Mouse (Mus musculus): ENCODE measurements around the gene Pth1r. TPM values are rescaled to one million over a fixed set of nuclear protein-coding genes. Genes with fewer than 3 reads are reported as not detected.

Pth1r gene
- polyA plus RNA-seq, 1 experiment, result 4.6 TPM

- Histone ChIP-seq H3K27ac (ENCODE audit: insufficient read depth, low read length) (no peak overlapping the region), H3K9ac (ENCODE audit: low read depth, poor library complexity, severe bottlenecking) (no peak overlapping the region), H3K27me3 (ENCODE audit: control insufficient read depth, insufficient read depth, low read length, poor library complexity, severe bottlenecking) (no peaks in the 10 kb centered on the region), H3K36me3 (ENCODE audit: control insufficient read depth, insufficient read depth, low read length, poor library complexity, severe bottlenecking) (no peaks in the 10 kb centered on the region), H3K9me3 (replicated peaks; ENCODE audit: control insufficient read depth, insufficient read depth, low read length, poor library complexity, severe bottlenecking) (no peaks in the 10 kb centered on the region), H3K4me3 (ENCODE audit: low read depth, low read length) (no peak overlapping the region), H3K4me1 (ENCODE audit: control insufficient read depth, insufficient read depth, low read length) (no peaks in the 10 kb centered on the region)
- TF ChIP-seq POLR2A (IDR thresholded peaks at IDR 0.05; ENCODE audit: insufficient read depth, low read length) (no peak), CTCF (IDR thresholded peaks at IDR 0.05; ENCODE audit: low read depth, low read length) (no peak), EP300 (IDR thresholded peaks at IDR 0.05; ENCODE audit: insufficient read depth, low read depth, low read length) (no peak)
Observed at GRCm38 (mm10) chr9:110702848-110703247, 44.1 kb downstream of the Pth1r start.

- Histone ChIP-seq H3K27ac (ENCODE audit: insufficient read depth, low read length) (no peak overlapping the region), H3K4me1 (ENCODE audit: control insufficient read depth, insufficient read depth, low read length) (no peaks in the 10 kb centered on the region), H3K9ac (ENCODE audit: low read depth, poor library complexity, severe bottlenecking) (no peak overlapping the region), H3K4me3 (ENCODE audit: low read depth, low read length) (no peak overlapping the region), H3K27me3 (ENCODE audit: control insufficient read depth, insufficient read depth, low read length, poor library complexity, severe bottlenecking) (no peaks in the 10 kb centered on the region), H3K36me3 (ENCODE audit: control insufficient read depth, insufficient read depth, low read length, poor library complexity, severe bottlenecking) (no peaks in the 10 kb centered on the region), H3K9me3 (replicated peaks; ENCODE audit: control insufficient read depth, insufficient read depth, low read length, poor library complexity, severe bottlenecking) (no peaks in the 10 kb centered on the region)
- TF ChIP-seq CTCF (IDR thresholded peaks at IDR 0.05; ENCODE audit: low read depth, low read length), result no peak
- TF ChIP-seq POLR2A (IDR thresholded peaks at IDR 0.05; ENCODE audit: insufficient read depth, low read length), result no peak
- TF ChIP-seq EP300 (IDR thresholded peaks at IDR 0.05; ENCODE audit: insufficient read depth, low read depth, low read length), result no peak
Observed at GRCm38 (mm10) chr9:110701114-110702032, 45.6 kb downstream of the Pth1r start.

GRCm38 (mm10) chr9:110699574-110699973 lies 47.4 kb downstream of the Pth1r start:
- H3K4me1 ChIP-seq (ENCODE audit: control insufficient read depth, insufficient read depth, low read length), result no peaks in the 10 kb centered on the region
- no peaks in the 10 kb centered on the region for H3K27me3 ChIP-seq (ENCODE audit: control insufficient read depth, insufficient read depth, low read length, poor library complexity, severe bottlenecking)
- no peak overlapping the region for H3K27ac ChIP-seq (ENCODE audit: insufficient read depth, low read length)
- H3K9me3 ChIP-seq (replicated peaks; ENCODE audit: control insufficient read depth, insufficient read depth, low read length, poor library complexity, severe bottlenecking), result no peaks in the 10 kb centered on the region
- TF ChIP-seq EP300 (IDR thresholded peaks at IDR 0.05; ENCODE audit: insufficient read depth, low read depth, low read length) (no peak), POLR2A (IDR thresholded peaks at IDR 0.05; ENCODE audit: insufficient read depth, low read length) (no peak), CTCF (IDR thresholded peaks at IDR 0.05; ENCODE audit: low read depth, low read length) (no peak)
- no peak overlapping the region for H3K4me3 ChIP-seq (ENCODE audit: low read depth, low read length)
- H3K36me3 ChIP-seq (ENCODE audit: control insufficient read depth, insufficient read depth, low read length, poor library complexity, severe bottlenecking), result no peaks in the 10 kb centered on the region
- no peak overlapping the region for H3K9ac ChIP-seq (ENCODE audit: low read depth, poor library complexity, severe bottlenecking)

- no peaks in the 10 kb centered on the region for H3K9me3 ChIP-seq (replicated peaks; ENCODE audit: control insufficient read depth, insufficient read depth, low read length, poor library complexity, severe bottlenecking)
- no peak for TF ChIP-seq POLR2A (IDR thresholded peaks at IDR 0.05; ENCODE audit: insufficient read depth, low read length)
- 0 out of 2 replicates have a peak, but pooled peaks have one; percentile 32 for TF ChIP-seq EP300 (IDR thresholded peaks at IDR 0.05; ENCODE audit: insufficient read depth, low read depth, low read length)
- no peaks in the 10 kb centered on the region for H3K27me3 ChIP-seq (ENCODE audit: control insufficient read depth, insufficient read depth, low read length, poor library complexity, severe bottlenecking)
- H3K9ac ChIP-seq (ENCODE audit: low read depth, poor library complexity, severe bottlenecking), result no peak overlapping the region
- no peaks in the 10 kb centered on the region for H3K36me3 ChIP-seq (ENCODE audit: control insufficient read depth, insufficient read depth, low read length, poor library complexity, severe bottlenecking)
- no peaks in the 10 kb centered on the region for H3K4me1 ChIP-seq (ENCODE audit: control insufficient read depth, insufficient read depth, low read length)
- H3K27ac ChIP-seq (ENCODE audit: insufficient read depth, low read length), result no peak overlapping the region
- no peak overlapping the region for H3K4me3 ChIP-seq (ENCODE audit: low read depth, low read length)
Observed at GRCm38 (mm10) chr9:110697465-110697864, 49.5 kb downstream of the Pth1r start.

GRCm38 (mm10) chr9:110696427-110696826 lies 50.5 kb downstream of the Pth1r start:
- Histone ChIP-seq H3K4me3 (ENCODE audit: low read depth, low read length) (no peak overlapping the region), H3K4me1 (ENCODE audit: control insufficient read depth, insufficient read depth, low read length) (no peaks in the 10 kb centered on the region), H3K9ac (ENCODE audit: low read depth, poor library complexity, severe bottlenecking) (no peak overlapping the region), H3K9me3 (replicated peaks; ENCODE audit: control insufficient read depth, insufficient read depth, low read length, poor library complexity, severe bottlenecking) (no peaks in the 10 kb centered on the region), H3K36me3 (ENCODE audit: control insufficient read depth, insufficient read depth, low read length, poor library complexity, severe bottlenecking) (no peaks in the 10 kb centered on the region), H3K27ac (ENCODE audit: insufficient read depth, low read length) (no peak overlapping the region), H3K27me3 (ENCODE audit: control insufficient read depth, insufficient read depth, low read length, poor library complexity, severe bottlenecking) (no peaks in the 10 kb centered on the region)
- no peak for TF ChIP-seq CTCF (IDR thresholded peaks at IDR 0.05; ENCODE audit: low read depth, low read length)
- TF ChIP-seq POLR2A (IDR thresholded peaks at IDR 0.05; ENCODE audit: insufficient read depth, low read length), result no peak
- no peak for TF ChIP-seq EP300 (IDR thresholded peaks at IDR 0.05; ENCODE audit: insufficient read depth, low read depth, low read length)

- Histone ChIP-seq H3K27ac (ENCODE audit: insufficient read depth, low read length) (no peak overlapping the region), H3K9me3 (replicated peaks; ENCODE audit: control insufficient read depth, insufficient read depth, low read length, poor library complexity, severe bottlenecking) (no peaks in the 10 kb centered on the region), H3K36me3 (ENCODE audit: control insufficient read depth, insufficient read depth, low read length, poor library complexity, severe bottlenecking) (no peaks in the 10 kb centered on the region), H3K27me3 (ENCODE audit: control insufficient read depth, insufficient read depth, low read length, poor library complexity, severe bottlenecking) (no peaks in the 10 kb centered on the region), H3K9ac (ENCODE audit: low read depth, poor library complexity, severe bottlenecking) (no peak overlapping the region), H3K4me1 (ENCODE audit: control insufficient read depth, insufficient read depth, low read length) (no peaks in the 10 kb centered on the region), H3K4me3 (ENCODE audit: low read depth, low read length) (no peak overlapping the region)
- TF ChIP-seq POLR2A (IDR thresholded peaks at IDR 0.05; ENCODE audit: insufficient read depth, low read length), result no peak
- no peak for TF ChIP-seq EP300 (IDR thresholded peaks at IDR 0.05; ENCODE audit: insufficient read depth, low read depth, low read length)
- TF ChIP-seq CTCF (IDR thresholded peaks at IDR 0.05; ENCODE audit: low read depth, low read length), result no peak
Observed at GRCm38 (mm10) chr9:110695165-110695755, 51.7 kb downstream of the Pth1r start.
